ENCODE assay signal across 13 mouse cellular contexts in genomic region chr4:107096043-107096442, GRCm38 (mm10). TPM values are rescaled to one million over a fixed set of nuclear protein-coding genes. Genes with fewer than 3 reads are reported as not detected.
DNase-seq lines count a peak whose midpoint lies in the region; ATAC-seq and TF ChIP-seq lines count a peak whose summit lies in the region.
"Had no signal": no experiment of that assay in that cellular context is flagged by ENCODE, and none has a peak within 500 bp of the region (broad histone marks: within the 10 kb centered on the region; RNA-seq: fewer than 3 reads in every experiment).

No protein-coding gene starts in this region.

- H3K27ac ChIP-seq in forebrain, embryonic 10.5 days: peak overlapping the region; percentile 62
- H3K27ac ChIP-seq in forebrain, embryonic 16.5 days (ENCODE audit: low read length): no peak overlapping the region
- peak overlapping the region; percentile 74 for H3K27ac ChIP-seq in hindbrain, embryonic 12.5 days
- H3K27ac ChIP-seq in kidney, embryonic 16.5 days (ENCODE audit: low read length): no peak overlapping the region
- H3K27ac ChIP-seq: heart, adult 2 months had no signal

- H3K9me3 ChIP-seq in forebrain, embryonic 10.5 days: no peaks in the 10 kb centered on the region
- H3K9me3 ChIP-seq in forebrain, embryonic 16.5 days (ENCODE audit: control insufficient read depth, low read length): no peaks in the 10 kb centered on the region
- H3K9me3 ChIP-seq in hindbrain, embryonic 12.5 days (replicated peaks): no peaks in the 10 kb centered on the region
- H3K9me3 ChIP-seq in kidney, embryonic 16.5 days (ENCODE audit: low read length): no peaks in the 10 kb centered on the region

- H3K4me2 ChIP-seq in forebrain, embryonic 16.5 days (ENCODE audit: low read length): no peak overlapping the region
- no peak overlapping the region for H3K4me2 ChIP-seq in hindbrain, embryonic 12.5 days (replicated peaks)
- H3K4me2 ChIP-seq in kidney, embryonic 16.5 days (replicated peaks; ENCODE audit: low read depth, low read length): no peak overlapping the region
- H3K4me2 ChIP-seq: lung, embryonic 14.5 days had no signal

- no peak for ATAC-seq in forebrain, embryonic 16.5 days
- peak; percentile 17; the same call in 1 of the 2 replicates for ATAC-seq in hindbrain, embryonic 12.5 days (ENCODE audit: low FRiP score)
- ATAC-seq in megakaryocyte-erythroid progenitor cell, adult 5-6 weeks (replicated peaks; ENCODE audit: low FRiP score, low TSS enrichment, poor library complexity, severe bottlenecking): peak; percentile 65
- no peak for ATAC-seq in kidney, embryonic 16.5 days (ENCODE audit: low FRiP score, low TSS enrichment)

- TF ChIP-seq POLR2A in brain, embryonic 14.5 days (IDR thresholded peaks at IDR 0.05; ENCODE audit: borderline replicate concordance, extremely low read depth, insufficient read depth, insufficient read length, poor library complexity, severe bottlenecking): no peak

- H3K4me3 ChIP-seq in forebrain, embryonic 10.5 days: no peak overlapping the region
- H3K4me3 ChIP-seq in forebrain, embryonic 16.5 days (replicated peaks; ENCODE audit: low read length): no peak overlapping the region
- H3K4me3 ChIP-seq in hindbrain, embryonic 12.5 days: no peak overlapping the region
- no peak overlapping the region for H3K4me3 ChIP-seq in kidney, embryonic 16.5 days (ENCODE audit: low read length)
- H3K4me3 ChIP-seq: erythroblast, embryonic 14.5 days; heart, adult 2 months had no signal

- peaks cover 70% of the 10 kb centered on the region for H3K4me1 ChIP-seq in forebrain, embryonic 10.5 days
- peaks cover 2% of the 10 kb centered on the region; the same call in 1 of the 2 replicates for H3K4me1 ChIP-seq in forebrain, embryonic 16.5 days (replicated peaks; ENCODE audit: control insufficient read depth, insufficient read depth, low read length)
- H3K4me1 ChIP-seq in hindbrain, embryonic 12.5 days: peaks cover 47% of the 10 kb centered on the region
- peaks cover 6% of the 10 kb centered on the region; the same call in 1 of the 2 replicates for H3K4me1 ChIP-seq in kidney, embryonic 16.5 days (ENCODE audit: insufficient read depth, low read length)

- DNase-seq in forebrain, embryonic 10.5 days (ENCODE audit: extremely low spot score, low spot score): no peak
- DNase-seq in brain, embryonic 14.5 days (ENCODE audit: low read depth): peak; percentile 51
- DNase-seq in adrenal gland, adult (ENCODE audit: inconsistent age in 2 of 2, low spot score in 1 of 2): no peak
- DNase-seq in kidney, postnatal 14 days: no peak
- DNase-seq: heart, adult 2 months; kidney, adult 11 months; lung, embryonic 14.5 days had no signal

- H3K36me3 ChIP-seq in forebrain, embryonic 10.5 days (replicated peaks): no peaks in the 10 kb centered on the region
- no peaks in the 10 kb centered on the region for H3K36me3 ChIP-seq in forebrain, embryonic 16.5 days (ENCODE audit: control insufficient read depth, insufficient read depth)
- H3K36me3 ChIP-seq in hindbrain, embryonic 12.5 days: no peaks in the 10 kb centered on the region
- H3K36me3 ChIP-seq in kidney, embryonic 16.5 days (ENCODE audit: insufficient read depth, low read length): no peaks in the 10 kb centered on the region

- 37% methylated on average over 6 of the region's 6 CpGs for WGBS in forebrain, embryonic 10.5 days
- WGBS in forebrain, embryonic 16.5 days: 36% methylated on average over 6 of the region's 6 CpGs
- WGBS in hindbrain, embryonic 12.5 days: 29% methylated on average over 6 of the region's 6 CpGs
- 62% methylated on average over 6 of the region's 6 CpGs for WGBS in kidney, embryonic 16.5 days

- no peak for TF ChIP-seq CTCF in brain, embryonic 14.5 days (IDR thresholded peaks at IDR 0.05; ENCODE audit: borderline replicate concordance, extremely low read depth, insufficient read depth, insufficient read length)

- H3K9ac ChIP-seq in forebrain, embryonic 16.5 days (replicated peaks; ENCODE audit: low read depth, low read length): no peak overlapping the region
- no peak overlapping the region for H3K9ac ChIP-seq in hindbrain, embryonic 12.5 days
- H3K9ac ChIP-seq in kidney, embryonic 16.5 days (replicated peaks; ENCODE audit: low read length): no peak overlapping the region
- H3K9ac ChIP-seq: lung, embryonic 14.5 days had no signal

- 0 out of 2 replicates have a peak, but pooled peaks cover 5% of the 10 kb centered on the region for H3K27me3 ChIP-seq in forebrain, embryonic 10.5 days (ENCODE audit: poor library complexity, severe bottlenecking)
- no peaks in the 10 kb centered on the region for H3K27me3 ChIP-seq in forebrain, embryonic 16.5 days (replicated peaks; ENCODE audit: control insufficient read depth, insufficient read depth, low read length)
- no peaks in the 10 kb centered on the region for H3K27me3 ChIP-seq in hindbrain, embryonic 12.5 days
- H3K27me3 ChIP-seq in kidney, embryonic 16.5 days (ENCODE audit: insufficient read depth, low read length): no peaks in the 10 kb centered on the region

RNA-seq across cellular contexts. Expression of gene Cdcp2, which starts 0.6 kb away (rescaled TPM):
- polyA plus RNA-seq in forebrain, embryonic 10.5 days (2016; fragmentation: Nextera tagmentation; extraction: Ambion mirVana): 0.06 TPM in 1 of 2 replicates, not detected in the other
- polyA plus RNA-seq in forebrain, embryonic 16.5 days (2015; fragmentation: Nextera tagmentation; extraction: Ambion mirVana): not detected in 2 replicates
- polyA plus RNA-seq in brain, embryonic 14.5 days (2012; rRNA removed): 0.03 and 0.08 TPM in 2 replicates
- 0.10 TPM in 1 of 2 replicates, not detected in the other for polyA plus RNA-seq in hindbrain, embryonic 12.5 days (2016; fragmentation: Nextera tagmentation; extraction: Ambion mirVana)
- total RNA-seq in megakaryocyte-erythroid progenitor cell, adult 5-6 weeks (2014; fragmentation: Nextera tagmentation): not detected in 2 replicates
- not detected in 2 replicates for total RNA-seq in megakaryocyte-erythroid progenitor cell, adult 5-6 weeks (2017)
- polyA plus RNA-seq in kidney, embryonic 16.5 days (2015; fragmentation: Nextera tagmentation; extraction: Ambion mirVana): 0.17 and 0.24 TPM in 2 replicates
- total RNA-seq: heart, adult 2 months; layer of hippocampus, postnatal 14 days had no signal
- polyA plus RNA-seq: heart, adult 2 months; lung, embryonic 14.5 days had no signal

RNA-seq across cellular contexts. Expression of gene Cyb5rl, which starts 29.3 kb away (rescaled TPM):
- polyA plus RNA-seq in forebrain, embryonic 10.5 days (2016; fragmentation: Nextera tagmentation; extraction: Ambion mirVana): 8.9 and 11.3 TPM in 2 replicates
- polyA plus RNA-seq in forebrain, embryonic 16.5 days (2015; fragmentation: Nextera tagmentation; extraction: Ambion mirVana): 3.3 and 4.0 TPM in 2 replicates
- polyA plus RNA-seq in brain, embryonic 14.5 days (2012; rRNA removed): 3.7 and 4.5 TPM in 2 replicates
- polyA plus RNA-seq in hindbrain, embryonic 12.5 days (2016; fragmentation: Nextera tagmentation; extraction: Ambion mirVana): 4.1 and 4.5 TPM in 2 replicates
- total RNA-seq in megakaryocyte-erythroid progenitor cell, adult 5-6 weeks (2014; fragmentation: Nextera tagmentation): 8.1 and 11.5 TPM in 2 replicates
- 6.6 and 12.8 TPM in 2 replicates for total RNA-seq in megakaryocyte-erythroid progenitor cell, adult 5-6 weeks (2017)
- polyA plus RNA-seq in kidney, embryonic 16.5 days (2015; fragmentation: Nextera tagmentation; extraction: Ambion mirVana): 13.4 and 14.4 TPM in 2 replicates

RNA-seq across cellular contexts. Expression of gene Mrpl37, which starts 29.4 kb away (rescaled TPM):
- 131 and 132 TPM in 2 replicates for polyA plus RNA-seq in forebrain, embryonic 10.5 days (2016; fragmentation: Nextera tagmentation; extraction: Ambion mirVana)
- 74.3 and 90.5 TPM in 2 replicates for polyA plus RNA-seq in forebrain, embryonic 16.5 days (2015; fragmentation: Nextera tagmentation; extraction: Ambion mirVana)
- 88.1 and 114 TPM in 2 replicates for polyA plus RNA-seq in brain, embryonic 14.5 days (2012; rRNA removed)
- 78.0 and 80.8 TPM in 2 replicates for polyA plus RNA-seq in hindbrain, embryonic 12.5 days (2016; fragmentation: Nextera tagmentation; extraction: Ambion mirVana)
- 104 and 107 TPM in 2 replicates for total RNA-seq in megakaryocyte-erythroid progenitor cell, adult 5-6 weeks (2014; fragmentation: Nextera tagmentation)
- total RNA-seq in megakaryocyte-erythroid progenitor cell, adult 5-6 weeks (2017): 61.0 and 78.5 TPM in 2 replicates
- 120 and 121 TPM in 2 replicates for polyA plus RNA-seq in kidney, embryonic 16.5 days (2015; fragmentation: Nextera tagmentation; extraction: Ambion mirVana)

Comparison
In these comparisons a context has a peak if more than half of its experiments do, and no peak if none do; other contexts are left out.
1. H3K27ac ChIP-seq: peak in forebrain, embryonic 10.5 days (single experiment) and hindbrain, embryonic 12.5 days (single experiment); none in forebrain, embryonic 16.5 days (single experiment) and kidney, embryonic 16.5 days (single experiment).
2. ATAC-seq: peak in hindbrain, embryonic 12.5 days (single experiment) and megakaryocyte-erythroid progenitor cell, adult 5-6 weeks (single experiment); none in forebrain, embryonic 16.5 days (single experiment) and kidney, embryonic 16.5 days (single experiment).